Mouse (Mus musculus) heart, postnatal 0 days (tissue): Measurements from ENCODE around the gene Sftpa1.

Experiments used
- CTCF ChIP-seq: IDR thresholded peaks from 2 replicates; pipeline ENCODE4 v1.5.1; 2016; ENCODE audit warnings: antibody characterized with exemption, control low read depth, low read depth
- EP300 ChIP-seq: IDR thresholded peaks from 2 replicates; pipeline ENCODE4 v1.6.1; 2016; ENCODE audit warnings: antibody characterized with exemption, low read depth

DNA sequence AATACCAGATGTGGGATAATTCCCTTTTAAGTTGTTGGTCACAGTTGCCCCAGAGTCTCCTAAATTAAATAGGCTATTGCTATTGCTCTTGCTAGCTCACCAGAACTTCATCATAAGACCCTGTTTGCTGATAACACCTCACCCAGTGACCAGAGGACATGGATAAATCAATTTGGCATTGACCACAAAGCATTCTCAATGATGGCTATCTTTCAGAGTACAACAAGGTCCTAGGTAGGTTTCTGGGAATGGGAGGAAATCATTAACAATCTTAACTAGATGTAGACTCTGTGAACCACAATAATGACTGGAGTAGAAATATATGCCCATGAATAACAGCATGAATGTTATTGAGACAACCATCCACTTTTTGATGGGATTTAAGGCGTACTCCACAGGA, 9.1 kb downstream of the Sftpa1 start:
- TF ChIP-seq CTCF (no peak), EP300 (no peak)
